Mouse (Mus musculus) small intestine, adult 2 months (tissue): ENCODE data around the gene Aif1.

Experiments used
- CTCF ChIP-seq: fragments of 200-500 bp; IDR thresholded peaks from 2 replicates; pipeline ENCODE4 v1.5.1; 2012; ENCODE audit warnings: low read depth, mild to moderate bottlenecking, control low read depth, inconsistent platforms, low read length, moderate library complexity, mixed read lengths; ENCODE audit not compliant: insufficient replicate concordance, insufficient read length; ENCODE audit errors: extremely low read depth
- POLR2A ChIP-seq: fragments of 200-500 bp; IDR thresholded peaks from 2 replicates; pipeline ENCODE4 v1.6.1; 2012; ENCODE audit warnings: low read depth, mild to moderate bottlenecking, control low read depth, inconsistent platforms, low read length, moderate library complexity

GRCm38 (mm10) chr17:35141971-35142370, 33.9 kb downstream of the Aif1 start:
- TF ChIP-seq CTCF (no peak), POLR2A (no peak)
